In genomic region chr14:47023529-47023928, GRCm38 (mm10) we compare ENCODE assay signal across 23 mouse cellular contexts.
DNase-seq lines count a peak whose midpoint lies in the region; ATAC-seq and TF ChIP-seq lines count a peak whose summit lies in the region.
"Had no signal": no experiment of that assay in that cellular context is flagged by ENCODE, and none has a peak within 500 bp of the region (broad histone marks: within the 10 kb centered on the region; RNA-seq: fewer than 3 reads in every experiment).

No protein-coding gene starts in this region.

- ATAC-seq in kidney, embryonic 16.5 days (ENCODE audit: low FRiP score, low TSS enrichment) = no peak
- ATAC-seq in liver, postnatal 0 days = no peak
- ATAC-seq: CD4-positive, CD25-positive, alpha-beta regulatory T cell, adult 4 months; forebrain, embryonic 14.5 days; forebrain, postnatal 0 days had no signal

- H3K9me3 ChIP-seq in kidney, embryonic 16.5 days (ENCODE audit: low read length) = no peaks in the 10 kb centered on the region
- H3K9me3 ChIP-seq in liver, postnatal 0 days (ENCODE audit: low read length) = no peaks in the 10 kb centered on the region
- H3K9me3 ChIP-seq: forebrain, embryonic 10.5 days; hindbrain, embryonic 12.5 days; hindbrain, embryonic 15.5 days had no signal

- TF ChIP-seq CTCF in liver, postnatal 0 days (IDR thresholded peaks at IDR 0.05; ENCODE audit: low read depth) = no peak

- 78% methylated on average over 9 of the region's 9 CpGs for WGBS in kidney, embryonic 16.5 days
- WGBS in liver, postnatal 0 days (ENCODE audit: insufficient replicate concordance) = 81% methylated on average over 9 of the region's 9 CpGs

- H3K9ac ChIP-seq in kidney, embryonic 16.5 days (replicated peaks; ENCODE audit: low read length) = no peak overlapping the region
- no peak overlapping the region for H3K9ac ChIP-seq in liver, postnatal 0 days (replicated peaks)
- H3K9ac ChIP-seq: forebrain, postnatal 0 days; hindbrain, embryonic 12.5 days; hindbrain, embryonic 15.5 days had no signal

- no peak overlapping the region for H3K4me3 ChIP-seq in kidney, embryonic 16.5 days (ENCODE audit: low read length)
- no peak overlapping the region for H3K4me3 ChIP-seq in liver, postnatal 0 days (ENCODE audit: low read depth, low read length)
- H3K4me3 ChIP-seq: forebrain, embryonic 10.5 days; hindbrain, embryonic 12.5 days; hindbrain, embryonic 15.5 days had no signal

- H3K36me3 ChIP-seq in kidney, embryonic 16.5 days (ENCODE audit: insufficient read depth, low read length) = no peaks in the 10 kb centered on the region
- no peaks in the 10 kb centered on the region for H3K36me3 ChIP-seq in liver, postnatal 0 days (replicated peaks; ENCODE audit: insufficient read depth, low read length)
- H3K36me3 ChIP-seq: forebrain, embryonic 10.5 days; hindbrain, embryonic 12.5 days; hindbrain, embryonic 15.5 days had no signal

- TF ChIP-seq EP300 in liver, postnatal 0 days (IDR thresholded peaks at IDR 0.05; ENCODE audit: low read depth) = no peak

- no peak overlapping the region for H3K27ac ChIP-seq in kidney, embryonic 16.5 days (ENCODE audit: low read length)
- no peak overlapping the region for H3K27ac ChIP-seq in liver, postnatal 0 days (ENCODE audit: low read depth)
- H3K27ac ChIP-seq: forebrain, embryonic 10.5 days; hindbrain, embryonic 12.5 days; hindbrain, embryonic 15.5 days had no signal

- H3K27me3 ChIP-seq in kidney, embryonic 16.5 days (ENCODE audit: insufficient read depth, low read length) = no peaks in the 10 kb centered on the region
- no peaks in the 10 kb centered on the region for H3K27me3 ChIP-seq in liver, postnatal 0 days (ENCODE audit: insufficient read depth, low read length)
- H3K27me3 ChIP-seq: hindbrain, embryonic 12.5 days; hindbrain, embryonic 15.5 days had no signal

- no peaks in the 10 kb centered on the region for H3K4me1 ChIP-seq in kidney, embryonic 16.5 days (ENCODE audit: insufficient read depth, low read length)
- no peaks in the 10 kb centered on the region for H3K4me1 ChIP-seq in liver, postnatal 0 days (ENCODE audit: insufficient read depth)
- H3K4me1 ChIP-seq: hindbrain, embryonic 15.5 days had no signal

- H3K4me2 ChIP-seq in kidney, embryonic 16.5 days (replicated peaks; ENCODE audit: low read depth, low read length) = no peak overlapping the region
- H3K4me2 ChIP-seq in liver, postnatal 0 days (ENCODE audit: low read depth, low read length) = no peak overlapping the region
- H3K4me2 ChIP-seq: heart, embryonic 11.5 days; hindbrain, embryonic 12.5 days; hindbrain, embryonic 15.5 days had no signal

- peak; percentile 11 for DNase-seq in kidney, adult 11 months
- DNase-seq in kidney, adult 18-20 months = no peak
- peak; percentile 20 for DNase-seq in kidney, adult 9 months
- DNase-seq in 3T3-L1 (ENCODE audit: low read depth, low spot score) = peak; percentile 54
- peak; percentile 27 for DNase-seq in kidney, postnatal 14 days
- DNase-seq in gastrocnemius, postnatal 25 days = no peak
- DNase-seq in liver, postnatal 0 days = no peak
- DNase-seq: adrenal gland, adult 2 months; adrenal gland, postnatal 14 days; cerebellum, adult 11-12 months; cerebellum, adult 8-10 months; cerebellum, postnatal 10 days; cerebellum, postnatal 36 days; forebrain, postnatal 0 days; gastrocnemius, postnatal 10 days; heart, adult 11 months had no signal

Comparison
In these comparisons a context has a peak if more than half of its experiments do, and no peak if none do; other contexts are left out.
1. DNase-seq: peak in kidney, adult 11 months (single experiment), kidney, adult 9 months (single experiment), 3T3-L1 (single experiment) and kidney, postnatal 14 days (single experiment); none in kidney, adult 18-20 months (single experiment), gastrocnemius, postnatal 25 days (single experiment) and liver, postnatal 0 days (single experiment).